Mouse (Mus musculus): Measurements from ENCODE around the gene Rxra. TPM values are rescaled to one million over a fixed set of nuclear protein-coding genes. Genes with fewer than 3 reads are reported as not detected.

Rxra gene
- total RNA-seq, 2 experiments from 2014 or later: 70.1 to 81.3 TPM

Other genes with a start within 250 kb of the Rxra start
- gene Vav2, start 249.4 kb upstream of the Rxra start, total RNA-seq (2021): 1 to 10 TPM; 2.4 to 4.4 TPM
- 1 to 10 TPM in 1 of 2 experiments, under 1 TPM in 1; 0.74 to 1.3 TPM for gene Brd3os, start 234.1 kb upstream of the Rxra start, total RNA-seq (2021)
- gene Brd3, start 168.8 kb upstream of the Rxra start, total RNA-seq (2021): 10 to 100 TPM; 20.5 to 25.1 TPM
- 10 to 100 TPM; 15.4 to 18.3 TPM for gene Wdr5, start 161.3 kb upstream of the Rxra start, total RNA-seq (2021)
- gene Col5a1, start 210.0 kb downstream of the Rxra start, total RNA-seq (2021): 10 to 100 TPM; 52.3 to 77.1 TPM

All from gastrocnemius, postnatal 25 days (tissue).